Mouse (Mus musculus) cerebellum, adult 9-11 months (tissue): Measurements from ENCODE around the gene F2rl2.

ENCODE experiments used
- DNase-seq: peaks from one replicate; pipeline ENCODE4 v3.0.0; 2022

Gene F2rl2

GRCm38 (mm10) chr13:95696654-95697163, at the start of gene F2rl2:
TSS of gene F2rl2 (plus strand) at chr13:95696853.
- DNase-seq, result no peak

DNA sequence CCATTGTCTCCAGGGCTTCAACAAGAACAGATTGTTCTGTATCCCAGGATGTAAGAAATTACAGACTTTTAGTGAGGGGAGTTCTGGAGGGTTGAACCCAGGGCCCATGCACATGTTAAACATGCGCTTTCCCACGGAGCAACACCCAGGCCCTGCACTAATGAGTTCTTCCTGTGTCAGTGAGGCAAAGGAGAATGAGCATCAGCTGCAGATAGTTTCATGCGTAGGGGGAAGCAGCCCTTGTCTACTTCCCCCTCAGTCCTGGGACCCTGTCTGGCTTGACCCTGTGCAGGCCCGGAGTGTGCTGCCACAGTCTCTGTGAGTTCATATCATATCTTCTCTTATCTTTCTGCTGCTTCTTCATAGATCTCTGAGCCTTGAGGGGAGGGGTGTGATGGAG, 49.4 kb upstream of the F2rl2 start:
- DNase-seq, result no peak

DNA sequence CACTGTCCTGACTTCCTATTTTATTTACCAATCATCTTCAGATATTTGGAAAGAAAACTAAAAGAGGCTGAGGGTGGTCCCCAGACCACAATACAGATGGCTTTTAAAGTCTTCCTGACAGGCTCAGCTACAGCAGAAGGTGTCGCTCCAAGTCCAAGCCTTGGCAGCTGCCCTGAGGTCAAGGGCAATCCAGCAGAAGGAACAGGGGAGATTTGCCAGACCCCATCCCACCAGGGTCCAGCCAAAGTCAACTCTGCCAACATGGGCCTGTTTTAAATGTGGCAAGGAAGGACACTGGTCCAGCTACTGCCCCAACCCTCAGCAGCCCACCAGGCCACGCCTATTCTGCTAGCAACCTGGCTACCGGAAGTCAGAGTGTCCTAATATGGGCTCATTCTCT, 46.7 kb upstream of the F2rl2 start:
- DNase-seq, result no peak

GRCm38 (mm10) chr13:95651870-95652668, 44.6 kb upstream of the F2rl2 start:
- no peak for DNase-seq

DNA sequence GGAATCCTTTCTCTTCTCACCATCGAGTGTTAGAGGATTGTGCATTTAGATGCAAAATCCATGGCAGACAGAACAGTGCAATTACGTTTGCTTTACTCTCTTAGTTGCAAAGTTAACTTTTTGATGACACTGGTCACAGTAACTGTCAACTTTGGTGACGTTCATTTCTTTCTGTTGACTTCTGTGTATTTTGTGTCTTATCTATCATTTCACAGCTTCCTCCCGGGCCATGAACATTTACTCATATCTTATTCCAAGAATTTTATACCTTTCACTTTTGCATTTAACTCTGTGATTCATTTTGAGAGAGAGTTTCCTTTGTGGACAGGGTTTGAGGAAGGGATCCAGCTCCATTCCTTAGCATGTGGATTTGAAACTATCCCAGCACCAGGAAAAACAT, 43.0 kb upstream of the F2rl2 start:
- no peak for DNase-seq

DNA sequence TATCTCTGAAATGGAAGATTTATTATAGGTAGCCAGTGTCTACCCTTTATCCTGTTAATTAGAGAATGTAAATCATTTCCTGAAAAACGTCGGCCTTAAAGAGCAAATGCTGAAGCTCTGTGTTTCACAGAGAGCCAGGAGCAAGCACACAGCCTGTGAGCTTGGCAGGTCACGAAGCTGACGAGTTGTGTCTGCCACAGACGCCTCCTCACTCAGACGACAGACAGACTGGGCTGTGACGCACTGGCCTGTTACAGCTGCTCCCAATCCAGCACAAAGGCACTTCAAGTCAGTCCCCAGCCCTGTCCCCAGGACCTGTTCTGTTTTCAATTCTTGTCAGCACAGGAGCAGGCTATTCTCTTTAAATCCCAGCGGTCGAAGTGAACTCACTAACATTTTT, 41.4 kb upstream of the F2rl2 start:
- DNase-seq, result no peak

DNA sequence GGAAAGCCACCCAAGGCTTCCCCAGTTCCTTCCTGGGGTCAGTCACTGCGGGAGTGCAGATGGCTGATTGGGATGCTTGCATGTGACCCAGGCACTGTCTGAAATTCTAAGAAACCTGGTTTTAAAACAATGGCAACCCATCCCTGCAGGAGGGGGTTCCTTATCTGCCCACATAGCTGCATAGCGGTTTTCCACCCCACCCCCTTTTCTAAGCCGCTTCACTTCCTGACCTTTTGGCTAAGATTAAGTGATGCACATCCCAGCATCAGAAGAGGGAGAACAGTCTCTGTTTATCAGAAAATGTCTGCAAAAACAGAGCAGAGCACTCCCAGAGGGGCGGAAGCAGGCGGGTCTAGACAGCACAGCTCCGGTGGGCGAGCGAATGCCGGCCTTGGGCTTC, 39.5 kb upstream of the F2rl2 start:
- DNase-seq, result no peak

DNA sequence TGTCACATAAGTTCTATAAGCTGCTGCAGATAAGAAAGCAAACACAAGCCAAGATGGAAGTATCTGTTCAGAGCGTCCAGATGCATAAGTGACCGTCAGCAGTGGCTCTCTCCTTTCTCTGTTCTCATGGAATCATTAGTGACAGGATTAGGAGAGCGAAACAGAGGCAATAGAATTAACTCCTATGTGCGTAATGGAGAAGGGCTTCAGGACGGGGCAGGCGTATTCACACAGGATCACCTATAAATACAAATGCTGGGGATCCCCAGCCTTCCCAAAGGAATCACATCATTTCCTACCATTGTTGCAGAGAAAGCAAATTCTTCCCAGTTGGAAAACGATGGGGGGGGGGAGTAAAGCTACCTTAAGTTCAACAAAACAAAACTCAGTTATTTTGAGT, 37.2 kb upstream of the F2rl2 start:
- DNase-seq, result no peak

DNA sequence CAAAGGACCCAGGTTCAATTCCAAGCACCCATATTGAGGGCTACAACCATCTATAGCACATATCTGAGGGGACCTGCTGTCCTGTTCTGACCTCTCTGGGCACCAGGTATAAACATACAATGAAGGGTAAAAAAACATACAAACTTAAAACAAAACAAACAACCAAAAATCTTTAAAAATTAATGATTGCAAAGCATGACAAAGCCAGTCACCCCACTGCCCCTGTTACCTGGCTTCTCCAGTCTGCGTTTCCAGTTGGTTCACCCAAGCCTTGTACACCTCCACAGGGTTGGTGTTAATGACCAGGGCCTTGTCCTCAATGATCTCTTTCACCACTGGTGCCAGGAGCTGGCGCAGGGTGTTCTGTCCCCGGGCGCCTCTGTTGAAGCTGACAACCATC, 32.8 kb upstream of the F2rl2 start:
- no peak for DNase-seq

GRCm38 (mm10) chr13:95665644-95666356, 30.9 kb upstream of the F2rl2 start:
- no peak for DNase-seq

- no peak for DNase-seq
Observed at GRCm38 (mm10) chr13:95667260-95667659, 29.4 kb upstream of the F2rl2 start.

- DNase-seq, result no peak
Observed at GRCm38 (mm10) chr13:95670534-95670933, 26.1 kb upstream of the F2rl2 start.

DNA sequence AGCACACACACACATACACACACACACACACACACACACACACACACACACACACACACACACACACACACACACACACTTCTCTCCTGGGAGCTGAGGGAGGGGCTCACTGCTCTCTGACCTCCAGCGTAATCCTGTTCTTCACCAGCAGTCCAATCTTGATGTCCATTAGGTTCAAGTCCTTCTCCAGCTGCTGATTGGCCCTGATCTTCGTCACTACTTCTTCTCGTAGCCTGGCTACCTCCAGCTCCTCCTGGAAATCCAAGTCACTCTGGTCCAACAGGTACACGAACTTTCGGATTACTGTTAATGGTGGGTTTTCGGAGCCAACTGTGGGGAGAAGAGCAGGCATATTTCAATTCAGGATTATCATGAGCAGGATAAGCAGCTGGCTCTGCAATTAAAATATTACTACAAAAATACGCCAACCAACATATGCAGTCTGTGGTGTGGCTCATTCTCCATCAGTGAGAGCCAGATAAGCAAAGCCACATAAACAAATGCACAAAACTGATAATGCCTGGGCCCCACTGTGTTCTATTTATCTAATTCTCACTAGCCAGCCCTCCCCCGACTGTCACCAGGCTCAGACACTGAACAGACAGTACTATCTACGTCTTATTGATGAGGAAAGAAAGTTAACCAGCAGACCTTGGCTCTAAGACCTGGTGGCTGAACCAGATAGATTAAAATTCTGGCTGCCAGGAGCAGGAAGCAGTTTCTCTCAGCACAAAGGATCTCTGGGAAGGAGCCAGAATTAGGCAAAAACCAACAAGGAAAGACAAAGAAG, 25.4 kb upstream of the F2rl2 start:
- no peak for DNase-seq

GRCm38 (mm10) chr13:95672372-95672771, 24.3 kb upstream of the F2rl2 start:
- DNase-seq, result no peak

DNA sequence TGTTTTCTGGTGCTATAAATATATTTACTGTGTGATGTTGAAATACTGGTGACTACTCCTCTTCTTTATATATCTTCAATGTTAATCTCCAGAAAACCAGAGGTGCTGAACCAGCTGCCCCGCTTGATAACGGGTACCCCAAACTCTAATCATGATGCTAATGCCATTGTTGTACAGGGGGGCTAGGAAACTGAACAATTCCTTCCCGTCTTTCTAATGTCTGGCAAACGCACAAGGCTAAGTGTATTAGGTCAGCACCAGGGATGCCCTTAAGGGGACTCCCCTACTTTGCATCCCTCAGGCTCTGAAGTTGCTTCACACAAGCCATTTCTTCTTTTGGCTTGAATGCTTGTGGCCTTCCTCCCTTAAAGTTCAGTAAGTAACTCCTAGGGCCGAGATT, 17.6 kb upstream of the F2rl2 start:
- DNase-seq, result no peak

DNA sequence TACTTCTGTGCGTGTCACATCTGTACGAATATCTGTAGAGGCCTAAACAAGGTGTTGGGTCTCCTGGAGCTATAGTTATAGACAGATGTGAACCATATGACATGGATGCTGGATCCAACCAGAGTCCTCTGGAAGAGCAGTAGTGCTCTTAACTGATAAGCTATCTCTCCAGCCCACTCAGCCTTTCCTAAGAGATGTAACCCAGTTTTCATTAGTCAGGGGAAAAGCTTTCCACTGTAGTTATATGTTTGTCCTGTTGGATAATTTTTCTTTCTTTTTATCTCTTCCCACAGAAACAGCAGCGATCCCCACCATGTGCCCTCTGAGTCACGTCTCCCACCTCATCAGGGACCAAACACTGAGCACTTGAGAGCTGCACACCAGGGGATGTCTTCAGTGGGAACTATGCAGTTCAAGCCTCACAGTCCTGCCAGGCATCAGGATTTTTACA, 17.1 kb upstream of the F2rl2 start:
- no peak for DNase-seq

GRCm38 (mm10) chr13:95684656-95685244, 11.9 kb upstream of the F2rl2 start:
- DNase-seq, result no peak

DNA sequence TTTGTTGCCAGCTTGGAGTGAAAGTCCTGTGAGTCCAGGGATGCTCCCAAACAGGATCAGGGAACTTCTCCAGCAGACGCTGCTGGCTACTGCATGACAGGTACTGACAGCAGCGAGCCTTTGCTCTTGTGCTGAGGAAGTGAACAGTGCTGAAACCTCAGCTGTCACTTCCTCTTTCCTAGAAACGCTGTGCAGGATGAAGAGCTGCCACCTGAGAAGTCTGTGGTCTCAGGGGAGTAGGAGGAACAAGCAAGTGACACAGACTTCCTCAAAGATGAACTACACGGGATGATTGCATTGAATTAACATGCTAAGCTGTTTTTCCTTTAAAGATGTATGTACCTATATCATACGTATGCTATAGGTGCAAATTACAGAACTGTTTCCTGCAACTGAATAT, 10.9 kb upstream of the F2rl2 start:
- no peak for DNase-seq

- no peak for DNase-seq
Observed at GRCm38 (mm10) chr13:95688576-95688975, 8.1 kb upstream of the F2rl2 start.

DNA sequence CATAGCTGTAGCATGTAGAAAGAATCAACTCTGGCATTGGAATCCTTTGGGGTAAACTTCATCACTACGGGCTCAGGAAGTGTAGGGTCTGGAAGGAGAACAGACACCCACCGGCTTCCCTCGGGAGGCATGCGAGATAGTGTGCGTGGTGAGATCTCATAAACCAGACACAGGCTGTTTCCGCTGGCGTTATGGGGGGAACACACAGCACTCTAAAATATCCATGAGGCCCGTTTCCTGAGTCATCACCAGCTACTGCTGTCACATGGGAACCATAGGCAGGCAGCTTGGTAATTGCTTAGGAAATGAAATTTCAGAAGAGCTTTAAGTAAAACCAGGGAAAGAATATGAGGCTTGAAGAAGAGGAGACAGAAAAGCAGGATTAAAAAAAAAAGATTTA, 4.5 kb upstream of the F2rl2 start:
- DNase-seq, result no peak

GRCm38 (mm10) chr13:95696120-95696653, 466 bp upstream of the F2rl2 start:
- DNase-seq, result no peak

GRCm38 (mm10) chr13:95697874-95698273, 1.2 kb downstream of the F2rl2 start:
- DNase-seq, result no peak

- no peak for DNase-seq
Observed at GRCm38 (mm10) chr13:95703376-95703775, 6.7 kb downstream of the F2rl2 start.
